Mouse (Mus musculus): ENCODE results near the gene Shc3. TPM values are rescaled to one million over a fixed set of nuclear protein-coding genes. Genes with fewer than 3 reads are reported as not detected.

The Shc3 gene
- 100 to 1,000 TPM; 120 to 131 TPM for total RNA-seq (2021)

GRCm38 (mm10) chr13:51568911-51569684 is at the start of gene Shc3:
Gene Shc3, minus strand, starts transcription at chr13:51569419.
- DNase-seq = peak; percentile 79 to 84

- no peak for DNase-seq
Measured at GRCm38 (mm10) chr13:51618602-51619001, 49.4 kb upstream of the Shc3 start.

DNA sequence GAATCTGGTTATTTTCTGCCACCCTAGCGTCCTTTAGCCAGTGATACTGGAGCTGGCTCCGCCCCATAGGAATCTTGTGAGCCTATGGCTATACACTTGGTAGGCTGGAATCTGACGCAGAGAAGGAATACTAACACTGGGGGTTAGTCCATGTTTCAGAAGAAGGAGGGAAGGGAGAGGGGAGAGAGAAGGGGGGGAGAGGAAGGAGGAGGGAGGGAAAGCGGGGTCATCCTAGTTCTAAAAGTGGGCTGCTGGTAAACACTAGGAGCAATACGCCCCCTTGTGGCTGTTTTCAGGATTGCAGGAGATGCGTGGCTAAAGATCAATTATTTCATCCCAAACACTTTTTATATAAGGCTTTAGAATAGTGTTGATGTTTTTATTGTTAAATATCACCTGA is 48.6 kb upstream of the Shc3 start:
- DNase-seq = peak; percentile 21 to 36

DNA sequence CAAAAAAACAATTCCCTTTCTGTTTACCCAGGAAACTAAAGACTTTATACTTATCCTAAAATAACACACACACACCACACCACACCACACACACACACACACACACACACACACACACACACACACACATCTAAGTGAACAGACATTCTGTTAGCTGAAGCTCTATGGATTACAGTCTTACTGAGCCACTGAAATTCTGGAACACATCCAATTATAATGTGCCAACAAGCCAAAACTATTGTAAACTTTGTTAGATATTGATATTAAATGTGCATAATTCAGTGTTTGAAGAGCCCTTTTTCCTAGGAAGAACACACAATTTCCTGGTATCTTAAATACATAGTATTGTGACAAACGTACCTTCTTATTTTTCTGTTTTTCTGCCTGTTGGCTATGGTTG is 48.1 kb upstream of the Shc3 start:
- DNase-seq = no peak

DNA sequence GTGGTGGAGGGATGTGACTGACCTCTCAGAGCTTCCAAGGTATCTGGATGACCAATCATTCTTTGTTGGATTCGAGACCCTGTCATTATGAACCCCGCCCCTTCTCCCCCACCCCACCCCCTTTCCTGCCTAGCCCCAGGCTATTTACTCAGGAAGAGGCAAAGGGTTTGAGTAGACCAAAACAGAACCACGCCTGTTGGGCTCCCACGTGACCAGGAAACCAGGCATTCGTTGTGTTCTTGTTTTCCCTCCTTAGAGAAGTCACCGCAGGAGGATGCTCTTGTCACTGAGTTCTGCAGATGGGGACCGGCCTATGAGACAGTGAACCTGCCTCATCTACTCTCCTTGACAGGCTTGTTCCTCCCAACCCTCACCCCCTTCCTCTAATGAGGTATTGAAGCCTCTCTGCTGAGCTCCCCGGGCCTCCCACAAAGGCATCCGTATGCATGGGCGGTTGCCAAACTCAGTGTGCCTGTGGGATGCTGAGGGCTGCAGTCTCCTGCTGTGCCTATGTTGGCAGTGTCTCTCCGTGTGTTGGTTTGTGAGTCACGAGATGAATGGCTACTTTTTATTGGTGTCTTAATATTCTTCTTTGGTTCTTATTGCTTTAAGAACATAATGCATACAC is 47.3 kb upstream of the Shc3 start:
- peak; percentile 76 to 83 for DNase-seq

GRCm38 (mm10) chr13:51615815-51616214 is 46.6 kb upstream of the Shc3 start:
- DNase-seq = no peak

DNA sequence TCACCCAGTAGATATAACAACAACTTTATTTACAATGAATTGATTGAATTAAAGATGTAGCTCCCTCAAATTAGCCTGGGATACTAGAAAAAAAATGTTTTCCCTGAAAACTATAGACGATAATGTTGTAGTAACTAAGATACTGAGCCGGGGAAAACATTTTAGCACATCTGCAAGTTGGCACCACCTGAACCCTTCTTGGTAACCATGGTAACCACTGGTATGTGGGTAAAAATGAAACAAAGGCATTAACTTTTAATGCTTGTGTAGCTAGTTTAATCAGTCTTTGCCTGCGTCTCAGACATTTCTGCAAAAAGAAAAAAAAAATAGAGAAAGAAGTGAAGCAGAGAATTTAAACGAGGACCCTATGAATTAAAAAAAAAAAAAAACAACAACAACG is 42.3 kb upstream of the Shc3 start:
- DNase-seq = no peak

GRCm38 (mm10) chr13:51611060-51611459 is 41.8 kb upstream of the Shc3 start:
- DNase-seq = no peak

GRCm38 (mm10) chr13:51609231-51609630 is 40.0 kb upstream of the Shc3 start:
- no peak for DNase-seq

DNA sequence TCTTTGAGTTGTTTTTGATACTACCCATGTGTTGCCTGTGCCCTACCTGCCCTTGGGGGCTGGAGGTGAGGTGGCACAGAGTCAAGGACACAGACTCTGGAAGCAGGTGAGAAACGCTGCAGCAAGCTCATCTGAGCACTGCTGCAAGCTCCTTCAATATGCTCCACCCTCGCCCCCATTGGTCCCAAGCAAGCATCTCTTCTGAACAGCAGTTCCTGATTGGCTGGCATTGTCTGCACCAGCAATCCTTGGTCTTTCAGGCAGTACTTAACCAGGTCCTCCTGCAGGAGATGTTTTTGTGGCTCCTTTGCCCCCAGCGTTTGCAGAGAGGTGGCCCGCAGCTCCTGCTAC is 34.6 kb upstream of the Shc3 start:
- DNase-seq = peak in 1 of 2 experiments; percentile 28

GRCm38 (mm10) chr13:51603221-51603893 is 34.1 kb upstream of the Shc3 start:
- peak; percentile 60 for DNase-seq

- DNase-seq = no peak
Measured at GRCm38 (mm10) chr13:51602764-51603163, 33.5 kb upstream of the Shc3 start.

DNA sequence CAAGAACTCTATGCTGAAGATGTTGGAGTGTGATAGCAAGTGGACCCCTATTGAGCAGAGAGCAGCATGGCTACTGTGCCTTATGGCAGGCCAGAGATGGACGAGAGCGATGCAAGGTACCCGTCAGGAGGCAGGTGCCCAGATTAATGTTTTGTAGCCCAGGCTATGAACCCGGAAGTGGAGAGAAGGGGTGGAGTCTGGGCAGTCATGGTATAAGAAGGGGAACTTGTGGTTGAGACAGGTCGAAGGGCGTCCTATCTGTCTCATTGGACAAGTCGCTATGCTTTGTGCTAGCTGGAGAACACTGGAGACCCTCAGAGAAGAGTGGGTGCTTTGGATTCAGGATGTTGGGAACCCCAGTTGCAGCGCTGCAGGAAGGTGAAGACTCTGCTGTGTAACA is 30.9 kb upstream of the Shc3 start:
- no peak for DNase-seq

DNA sequence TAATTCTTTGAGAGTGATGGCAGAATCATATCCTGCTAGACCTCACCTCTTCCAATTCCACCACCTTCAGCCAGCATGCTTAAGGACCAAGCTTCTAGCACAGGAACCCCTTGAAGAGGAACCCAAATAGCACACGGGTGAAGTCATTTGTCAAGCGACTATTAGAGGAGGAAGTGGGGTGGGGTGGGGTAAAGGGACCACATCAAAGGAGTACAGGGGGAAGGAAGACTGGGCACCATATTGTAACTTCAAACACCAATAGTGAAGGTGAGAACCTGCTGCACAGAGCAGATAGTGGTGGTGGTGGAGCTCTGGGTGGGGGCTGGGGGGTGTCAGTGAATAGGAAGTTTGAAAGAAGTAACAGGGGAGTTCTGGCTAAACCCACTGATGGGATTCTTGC is 28.8 kb upstream of the Shc3 start:
- no peak for DNase-seq

GRCm38 (mm10) chr13:51595404-51595803 is 26.2 kb upstream of the Shc3 start:
- DNase-seq = no peak

DNA sequence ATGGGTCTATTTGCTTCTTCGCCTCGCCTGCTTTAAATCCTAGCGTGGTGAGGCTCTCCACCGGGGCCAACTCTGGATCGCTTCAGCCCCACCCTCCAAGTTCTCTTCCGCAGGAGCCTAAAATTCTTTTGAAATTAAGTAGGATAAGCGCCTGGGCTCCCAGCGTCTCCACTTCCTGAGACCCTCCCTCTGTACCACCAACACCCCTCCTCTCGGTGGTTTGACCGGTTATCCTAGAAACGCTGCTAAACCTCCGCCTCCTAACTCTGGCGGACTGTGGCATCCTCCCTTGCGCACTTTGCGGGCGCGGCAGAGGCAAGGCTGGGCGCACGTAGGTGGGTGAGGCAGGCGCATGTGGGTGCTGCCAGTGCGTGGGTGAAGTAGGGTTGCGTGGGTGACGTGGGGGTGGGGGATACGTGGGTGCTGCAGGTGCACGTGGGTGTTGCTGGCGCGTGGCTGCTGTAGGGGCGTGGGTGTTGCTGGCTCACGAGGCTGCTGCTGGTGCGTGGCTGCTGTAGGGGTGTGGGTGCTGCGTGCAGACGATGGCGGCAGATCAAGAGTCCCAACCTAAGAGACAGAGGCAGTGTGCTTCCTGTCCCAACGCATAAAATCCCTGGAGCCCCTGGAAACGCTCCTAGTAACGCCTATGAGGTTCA is 25.6 kb upstream of the Shc3 start:
- DNase-seq = peak; percentile 27 to 38

GRCm38 (mm10) chr13:51588005-51588404 is 18.8 kb upstream of the Shc3 start:
- no peak for DNase-seq

GRCm38 (mm10) chr13:51582204-51582603 is 13.0 kb upstream of the Shc3 start:
- no peak for DNase-seq

DNA sequence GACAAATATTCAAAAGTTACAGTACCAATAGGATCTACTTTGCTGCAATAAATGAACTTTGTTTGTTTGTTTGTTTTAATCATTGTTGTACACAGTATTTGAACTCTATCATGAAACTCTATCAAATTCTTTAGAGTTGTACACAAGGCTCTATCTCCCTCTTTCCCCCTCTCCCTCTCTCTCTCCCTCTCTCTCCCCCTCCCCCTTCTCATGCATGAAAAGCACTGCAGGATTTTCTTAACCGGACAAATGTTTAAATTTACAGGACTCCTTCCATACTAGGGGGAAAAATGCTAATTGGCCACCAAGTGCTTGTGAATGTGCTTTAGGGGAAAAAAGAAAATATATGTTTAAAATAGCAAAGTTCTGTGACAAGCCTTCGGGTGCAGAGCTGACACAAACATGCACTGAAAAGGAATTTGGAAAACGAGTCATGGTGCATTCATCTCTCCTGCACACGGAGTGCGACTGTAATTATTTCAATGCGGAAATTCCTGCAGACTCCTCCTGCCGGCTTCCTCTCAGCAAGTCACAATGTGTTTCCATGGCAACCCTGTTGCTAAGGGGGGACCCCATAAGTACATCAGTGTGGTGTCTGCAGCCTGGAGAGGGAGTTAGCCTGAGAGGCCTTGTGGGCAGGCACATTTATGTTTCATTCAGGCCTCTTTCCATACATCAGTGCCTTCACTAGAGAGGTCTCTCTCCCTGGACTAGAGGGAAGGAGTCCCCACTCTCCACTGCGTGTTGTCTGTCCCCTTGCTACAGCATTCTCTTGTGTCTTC is 11.2 kb upstream of the Shc3 start:
- peak in 1 of 2 experiments; percentile 57 for DNase-seq

- DNase-seq = peak in 1 of 2 experiments; percentile 40
Measured at GRCm38 (mm10) chr13:51573849-51574248, 4.6 kb upstream of the Shc3 start.

GRCm38 (mm10) chr13:51570111-51570510 is 892 bp upstream of the Shc3 start:
- DNase-seq = no peak

- no peak for DNase-seq
Measured at GRCm38 (mm10) chr13:51569685-51570068, 458 bp upstream of the Shc3 start.
